Mouse (Mus musculus): ENCODE measurements around the gene Efemp2. TPM values are rescaled to one million over a fixed set of nuclear protein-coding genes. Genes with fewer than 3 reads are reported as not detected.

Efemp2 gene
- polyA plus RNA-seq, 2 experiments, result 193 to 239 TPM

GRCm38 (mm10) chr19:5431911-5432464 is 41.8 kb upstream of the Efemp2 start:
- H3K4me3 ChIP-seq (replicated peaks; ENCODE audit: low read length), result no peak overlapping the region
- no peak overlapping the region for H3K9ac ChIP-seq (ENCODE audit: low read depth, low read length, severe bottlenecking)
- peaks cover 14% of the 10 kb centered on the region for H3K4me1 ChIP-seq (ENCODE audit: control insufficient read depth, insufficient read depth, low read length)
- WGBS, result 70% methylated on average over 4 of the region's 4 CpGs
- H3K36me3 ChIP-seq (ENCODE audit: control insufficient read depth, insufficient read depth, low read length), result peaks cover 10% of the 10 kb centered on the region
- ATAC-seq (ENCODE audit: low FRiP score, low read depth) (no peak), DNase-seq (ENCODE audit: low spot score) (no peak)
- H3K4me2 ChIP-seq (replicated peaks; ENCODE audit: low read depth, low read length, severe bottlenecking), result no peak overlapping the region
- no peaks in the 10 kb centered on the region for H3K9me3 ChIP-seq (ENCODE audit: control insufficient read depth, low read length)
- no peak overlapping the region for H3K27ac ChIP-seq (replicated peaks; ENCODE audit: low read depth, low read length)
- TF ChIP-seq POLR2A (IDR thresholded peaks at IDR 0.05; ENCODE audit: borderline replicate concordance, extremely low read depth, insufficient read depth, insufficient read length), result no peak
- no peaks in the 10 kb centered on the region for H3K27me3 ChIP-seq (ENCODE audit: control insufficient read depth, insufficient read depth, low read length)

GRCm38 (mm10) chr19:5432992-5433852 is 40.5 kb upstream of the Efemp2 start:
- ATAC-seq (ENCODE audit: low FRiP score, low read depth) (peak; percentile 41; the same call in 1 of the 2 replicates), DNase-seq (ENCODE audit: low spot score) (peak; percentile 75)
- Histone ChIP-seq H3K9me3 (ENCODE audit: control insufficient read depth, low read length) (no peaks in the 10 kb centered on the region), H3K4me2 (replicated peaks; ENCODE audit: low read depth, low read length, severe bottlenecking) (peak overlapping the region; percentile 61), H3K4me1 (ENCODE audit: control insufficient read depth, insufficient read depth, low read length) (peaks cover 14% of the 10 kb centered on the region), H3K27ac (replicated peaks; ENCODE audit: low read depth, low read length) (peak overlapping the region; percentile 58), H3K36me3 (ENCODE audit: control insufficient read depth, insufficient read depth, low read length) (0 out of 2 replicates have a peak, but pooled peaks cover 4% of the 10 kb centered on the region), H3K4me3 (replicated peaks; ENCODE audit: low read length) (peak overlapping the region; percentile 30), H3K27me3 (ENCODE audit: control insufficient read depth, insufficient read depth, low read length) (no peaks in the 10 kb centered on the region), H3K9ac (ENCODE audit: low read depth, low read length, severe bottlenecking) (peak overlapping the region; percentile 43; the same call in 1 of the 2 replicates)
- 6% methylated on average over 16 of the region's 16 CpGs for WGBS
- no peak for TF ChIP-seq POLR2A (IDR thresholded peaks at IDR 0.05; ENCODE audit: borderline replicate concordance, extremely low read depth, insufficient read depth, insufficient read length)

GRCm38 (mm10) chr19:5433951-5434350 is 39.8 kb upstream of the Efemp2 start:
- Histone ChIP-seq H3K4me2 (replicated peaks; ENCODE audit: low read depth, low read length, severe bottlenecking) (peak overlapping the region; percentile 61), H3K4me1 (ENCODE audit: control insufficient read depth, insufficient read depth, low read length) (peaks cover 14% of the 10 kb centered on the region), H3K9me3 (ENCODE audit: control insufficient read depth, low read length) (no peaks in the 10 kb centered on the region), H3K36me3 (ENCODE audit: control insufficient read depth, insufficient read depth, low read length) (0 out of 2 replicates have a peak, but pooled peaks cover 4% of the 10 kb centered on the region), H3K9ac (ENCODE audit: low read depth, low read length, severe bottlenecking) (no peak overlapping the region), H3K27me3 (ENCODE audit: control insufficient read depth, insufficient read depth, low read length) (no peaks in the 10 kb centered on the region), H3K4me3 (replicated peaks; ENCODE audit: low read length) (no peak overlapping the region), H3K27ac (replicated peaks; ENCODE audit: low read depth, low read length) (no peak overlapping the region)
- WGBS, result 67% methylated on average over 7 of the region's 7 CpGs
- DNase-seq (ENCODE audit: low spot score) (no peak), ATAC-seq (ENCODE audit: low FRiP score, low read depth) (no peak)
- TF ChIP-seq POLR2A (IDR thresholded peaks at IDR 0.05; ENCODE audit: borderline replicate concordance, extremely low read depth, insufficient read depth, insufficient read length), result no peak

GRCm38 (mm10) chr19:5444371-5444908 is 29.3 kb upstream of the Efemp2 start:
- Histone ChIP-seq H3K4me2 (replicated peaks; ENCODE audit: low read depth, low read length, severe bottlenecking) (no peak overlapping the region), H3K9ac (ENCODE audit: low read depth, low read length, severe bottlenecking) (no peak overlapping the region), H3K4me1 (ENCODE audit: control insufficient read depth, insufficient read depth, low read length) (peaks cover 9% of the 10 kb centered on the region), H3K36me3 (ENCODE audit: control insufficient read depth, insufficient read depth, low read length) (no peaks in the 10 kb centered on the region), H3K27ac (replicated peaks; ENCODE audit: low read depth, low read length) (no peak overlapping the region), H3K27me3 (ENCODE audit: control insufficient read depth, insufficient read depth, low read length) (peaks cover 37% of the 10 kb centered on the region), H3K9me3 (ENCODE audit: control insufficient read depth, low read length) (no peaks in the 10 kb centered on the region; the same call in 1 of the 2 replicates), H3K4me3 (replicated peaks; ENCODE audit: low read length) (no peak overlapping the region)
- DNase-seq (ENCODE audit: low spot score) (no peak), ATAC-seq (ENCODE audit: low FRiP score, low read depth) (no peak)
- TF ChIP-seq POLR2A (IDR thresholded peaks at IDR 0.05; ENCODE audit: borderline replicate concordance, extremely low read depth, insufficient read depth, insufficient read length), result no peak
- 54% methylated on average over 9 of the region's 9 CpGs for WGBS

- H3K4me1 ChIP-seq (ENCODE audit: control insufficient read depth, insufficient read depth, low read length), result peaks cover 9% of the 10 kb centered on the region
- H3K9me3 ChIP-seq (ENCODE audit: control insufficient read depth, low read length), result no peaks in the 10 kb centered on the region; the same call in 1 of the 2 replicates
- ATAC-seq (ENCODE audit: low FRiP score, low read depth), result no peak
- 27% methylated on average over 7 of the region's 7 CpGs for WGBS
- DNase-seq (ENCODE audit: low spot score), result no peak
- no peak overlapping the region for H3K9ac ChIP-seq (ENCODE audit: low read depth, low read length, severe bottlenecking)
- no peak for TF ChIP-seq POLR2A (IDR thresholded peaks at IDR 0.05; ENCODE audit: borderline replicate concordance, extremely low read depth, insufficient read depth, insufficient read length)
- no peaks in the 10 kb centered on the region for H3K36me3 ChIP-seq (ENCODE audit: control insufficient read depth, insufficient read depth, low read length)
- no peak overlapping the region for H3K4me2 ChIP-seq (replicated peaks; ENCODE audit: low read depth, low read length, severe bottlenecking)
- peaks cover 40% of the 10 kb centered on the region for H3K27me3 ChIP-seq (ENCODE audit: control insufficient read depth, insufficient read depth, low read length)
- no peak overlapping the region for H3K4me3 ChIP-seq (replicated peaks; ENCODE audit: low read length)
- no peak overlapping the region for H3K27ac ChIP-seq (replicated peaks; ENCODE audit: low read depth, low read length)
Observed at GRCm38 (mm10) chr19:5444954-5445353, 28.8 kb upstream of the Efemp2 start.
